Mouse (Mus musculus): ENCODE results near the gene Sox6. TPM values are rescaled to one million over a fixed set of nuclear protein-coding genes. Genes with fewer than 3 reads are reported as not detected.

Sox6 gene
- polyA plus RNA-seq, 1 experiment from 2014 or later: 31.7 TPM

- WGBS: 48% methylated on average over 13 of the region's 13 CpGs
- H3K27me3 ChIP-seq: no peaks in the 10 kb centered on the region
- H3K36me3 ChIP-seq: no peaks in the 10 kb centered on the region
- H3K9me3 ChIP-seq: no peaks in the 10 kb centered on the region
- H3K9ac ChIP-seq: no peak overlapping the region
- peak overlapping the region; percentile 19; the same call in 1 of the 2 replicates for H3K4me2 ChIP-seq
- H3K4me3 ChIP-seq: no peak overlapping the region
- H3K4me1 ChIP-seq (replicated peaks): 0 out of 2 replicates have a peak, but pooled peaks cover 6% of the 10 kb centered on the region
- H3K27ac ChIP-seq (replicated peaks): no peak overlapping the region
- ATAC-seq (ENCODE audit: low FRiP score, low read depth): no peak
Measured at GRCm38 (mm10) chr7:115476881-115477665, 561.5 kb downstream of the Sox6 start.

- no peak overlapping the region for H3K4me3 ChIP-seq
- H3K27me3 ChIP-seq: no peaks in the 10 kb centered on the region
- H3K4me2 ChIP-seq: no peak overlapping the region
- H3K36me3 ChIP-seq: no peaks in the 10 kb centered on the region
- no peaks in the 10 kb centered on the region for H3K9me3 ChIP-seq
- no peak for ATAC-seq (ENCODE audit: low FRiP score, low read depth)
- 86% methylated on average over 6 of the region's 6 CpGs for WGBS
- 0 out of 2 replicates have a peak, but pooled peaks cover 6% of the 10 kb centered on the region for H3K4me1 ChIP-seq (replicated peaks)
- H3K27ac ChIP-seq (replicated peaks): no peak overlapping the region
- H3K9ac ChIP-seq: no peak overlapping the region
Measured at GRCm38 (mm10) chr7:115475176-115475575, 563.4 kb downstream of the Sox6 start.

- 85% methylated on average over 9 of the region's 9 CpGs for WGBS
- H3K4me2 ChIP-seq: no peak overlapping the region
- ATAC-seq (ENCODE audit: low FRiP score, low read depth): no peak
- H3K36me3 ChIP-seq: no peaks in the 10 kb centered on the region
- H3K9ac ChIP-seq: no peak overlapping the region
- no peak overlapping the region for H3K27ac ChIP-seq (replicated peaks)
- H3K4me1 ChIP-seq (replicated peaks): 0 out of 2 replicates have a peak, but pooled peaks cover 6% of the 10 kb centered on the region
- no peaks in the 10 kb centered on the region for H3K27me3 ChIP-seq
- no peaks in the 10 kb centered on the region for H3K9me3 ChIP-seq
- no peak overlapping the region for H3K4me3 ChIP-seq
Measured at GRCm38 (mm10) chr7:115474115-115474514, 564.5 kb downstream of the Sox6 start.

GRCm38 (mm10) chr7:115472850-115473249 lies 565.7 kb downstream of the Sox6 start:
- Histone ChIP-seq H3K27ac (replicated peaks) (no peak overlapping the region), H3K36me3 (no peaks in the 10 kb centered on the region), H3K27me3 (no peaks in the 10 kb centered on the region), H3K4me1 (replicated peaks) (0 out of 2 replicates have a peak, but pooled peaks cover 6% of the 10 kb centered on the region), H3K9me3 (no peaks in the 10 kb centered on the region), H3K4me3 (no peak overlapping the region), H3K9ac (no peak overlapping the region), H3K4me2 (no peak overlapping the region)
- 89% methylated on average over 3 of the region's 3 CpGs for WGBS
- ATAC-seq (ENCODE audit: low FRiP score, low read depth): no peak

- H3K4me3 ChIP-seq: no peak overlapping the region
- no peaks in the 10 kb centered on the region for H3K27me3 ChIP-seq
- WGBS: 26% methylated on average over 3 of the region's 3 CpGs
- H3K27ac ChIP-seq (replicated peaks): no peak overlapping the region
- no peaks in the 10 kb centered on the region for H3K4me1 ChIP-seq (replicated peaks)
- H3K9me3 ChIP-seq: no peaks in the 10 kb centered on the region
- no peaks in the 10 kb centered on the region for H3K36me3 ChIP-seq
- ATAC-seq (ENCODE audit: low FRiP score, low read depth): no peak
- H3K9ac ChIP-seq: no peak overlapping the region
- H3K4me2 ChIP-seq: no peak overlapping the region
Measured at GRCm38 (mm10) chr7:115471521-115471920, 567.1 kb downstream of the Sox6 start.

GRCm38 (mm10) chr7:115466811-115467210 lies 571.8 kb downstream of the Sox6 start:
- Histone ChIP-seq H3K9me3 (no peaks in the 10 kb centered on the region), H3K4me3 (no peak overlapping the region), H3K4me2 (no peak overlapping the region), H3K9ac (no peak overlapping the region), H3K4me1 (replicated peaks) (no peaks in the 10 kb centered on the region), H3K27ac (replicated peaks) (no peak overlapping the region), H3K27me3 (no peaks in the 10 kb centered on the region), H3K36me3 (no peaks in the 10 kb centered on the region)
- ATAC-seq (ENCODE audit: low FRiP score, low read depth): no peak
- 86% methylated on average over 6 of the region's 6 CpGs for WGBS

GRCm38 (mm10) chr7:115463367-115463766 lies 575.2 kb downstream of the Sox6 start:
- Histone ChIP-seq H3K4me3 (no peak overlapping the region), H3K27me3 (no peaks in the 10 kb centered on the region), H3K9me3 (no peaks in the 10 kb centered on the region), H3K4me2 (no peak overlapping the region), H3K36me3 (no peaks in the 10 kb centered on the region), H3K27ac (replicated peaks) (no peak overlapping the region), H3K4me1 (replicated peaks) (no peaks in the 10 kb centered on the region), H3K9ac (no peak overlapping the region)
- 88% methylated on average over 2 of the region's 2 CpGs for WGBS
- ATAC-seq (ENCODE audit: low FRiP score, low read depth): no peak

- WGBS: 72% methylated on average over 4 of the region's 4 CpGs
- ATAC-seq (ENCODE audit: low FRiP score, low read depth): no peak
- Histone ChIP-seq H3K27me3 (no peaks in the 10 kb centered on the region), H3K9ac (no peak overlapping the region), H3K4me2 (no peak overlapping the region), H3K36me3 (no peaks in the 10 kb centered on the region), H3K27ac (replicated peaks) (no peak overlapping the region), H3K9me3 (no peaks in the 10 kb centered on the region), H3K4me3 (no peak overlapping the region), H3K4me1 (replicated peaks) (no peaks in the 10 kb centered on the region)
Measured at GRCm38 (mm10) chr7:115462276-115462675, 576.3 kb downstream of the Sox6 start.

- no peak overlapping the region for H3K27ac ChIP-seq (replicated peaks)
- H3K9me3 ChIP-seq: no peaks in the 10 kb centered on the region
- no peak for ATAC-seq (ENCODE audit: low FRiP score, low read depth)
- H3K27me3 ChIP-seq: no peaks in the 10 kb centered on the region
- no peak overlapping the region for H3K9ac ChIP-seq
- no peak overlapping the region for H3K4me3 ChIP-seq
- no peak overlapping the region for H3K4me2 ChIP-seq
- WGBS: 93% methylated on average over 5 of the region's 5 CpGs
- H3K36me3 ChIP-seq: no peaks in the 10 kb centered on the region
- H3K4me1 ChIP-seq (replicated peaks): peaks cover 4% of the 10 kb centered on the region; the same call in 1 of the 2 replicates
Measured at GRCm38 (mm10) chr7:115454988-115455387, 583.6 kb downstream of the Sox6 start.

GRCm38 (mm10) chr7:115453713-115454073 lies 584.9 kb downstream of the Sox6 start:
- Histone ChIP-seq H3K9ac (no peak overlapping the region), H3K9me3 (no peaks in the 10 kb centered on the region), H3K4me2 (peak overlapping the region; percentile 23), H3K4me3 (no peak overlapping the region), H3K36me3 (no peaks in the 10 kb centered on the region), H3K4me1 (replicated peaks) (peaks cover 4% of the 10 kb centered on the region; the same call in 1 of the 2 replicates), H3K27ac (replicated peaks) (no peak overlapping the region), H3K27me3 (no peaks in the 10 kb centered on the region)
- no peak for ATAC-seq (ENCODE audit: low FRiP score, low read depth)
- WGBS: 54% methylated on average over 7 of the region's 7 CpGs

- no peaks in the 10 kb centered on the region for H3K36me3 ChIP-seq
- H3K9me3 ChIP-seq: no peaks in the 10 kb centered on the region
- peak; percentile 68; the same call in 1 of the 2 replicates for ATAC-seq (ENCODE audit: low FRiP score, low read depth)
- no peak overlapping the region for H3K9ac ChIP-seq
- H3K4me2 ChIP-seq: peak overlapping the region; percentile 23
- WGBS: 34% methylated on average over 21 of the region's 21 CpGs
- H3K27me3 ChIP-seq: no peaks in the 10 kb centered on the region
- no peak overlapping the region for H3K4me3 ChIP-seq
- H3K4me1 ChIP-seq (replicated peaks): peaks cover 4% of the 10 kb centered on the region; the same call in 1 of the 2 replicates
- H3K27ac ChIP-seq (replicated peaks): no peak overlapping the region
Measured at GRCm38 (mm10) chr7:115453042-115453712, 585.4 kb downstream of the Sox6 start.

- H3K9ac ChIP-seq: no peak overlapping the region
- H3K27ac ChIP-seq (replicated peaks): no peak overlapping the region
- H3K27me3 ChIP-seq: no peaks in the 10 kb centered on the region
- 0 out of 2 replicates have a peak overlapping the region, but pooled peaks have one; percentile 2 for H3K4me2 ChIP-seq
- peaks cover 4% of the 10 kb centered on the region; the same call in 1 of the 2 replicates for H3K4me1 ChIP-seq (replicated peaks)
- 41% methylated on average over 23 of the region's 23 CpGs for WGBS
- no peaks in the 10 kb centered on the region for H3K9me3 ChIP-seq
- no peaks in the 10 kb centered on the region for H3K36me3 ChIP-seq
- H3K4me3 ChIP-seq: no peak overlapping the region
- ATAC-seq (ENCODE audit: low FRiP score, low read depth): no peak
Measured at GRCm38 (mm10) chr7:115450431-115451195, 588.0 kb downstream of the Sox6 start.

All from hindbrain, embryonic 15.5 days (tissue).